Mouse (Mus musculus): ENCODE measurements around the gene Bco1.

GRCm38 (mm10) chr8:117158135-117158761, 62.6 kb downstream of the Bco1 start, which contains the start of gene Gan:
- TF ChIP-seq POLR2A (IDR thresholded peaks at IDR 0.05; ENCODE audit: low read depth, low read length) (no peak), CTCF (IDR thresholded peaks at IDR 0.05; ENCODE audit: extremely low read depth, insufficient read depth, insufficient read length, insufficient replicate concordance) (no peak)

Measured in spleen, adult 2 months (tissue).